Mouse (Mus musculus) megakaryocyte-erythroid progenitor cell, adult 5-6 weeks (primary cell): ENCODE measurements around the gene Eaf2. TPM values are rescaled to one million over a fixed set of nuclear protein-coding genes. Genes with fewer than 3 reads are reported as not detected.
A peak's percentile ranks its signal among the peaks of the same experiment; 100 is the strongest.

ENCODE experiments used
- ATAC-seq: replicated peaks from 2 replicates; pipeline ENCODE4 v1.8.0; 2016; ENCODE audit warnings: mild to moderate bottlenecking, inconsistent platforms; ENCODE audit not compliant: severe bottlenecking, poor library complexity, low FRiP score, low TSS enrichment
- total RNA-seq, 2 experiments: library from RNA; stranded (forward) in 1 of 2; stranded (reverse) in 1 of 2; fragments of 200-1000, 215-1000 nt in 1 of 2; fragments of >200 nt in 1 of 2; fragmentation: Nextera tagmentation in 1 of 2; gene quantifications; 2 replicates each; pipeline ENCODE4 v1.2.3; 2014 to 2017

The Eaf2 gene
- total RNA-seq, 2 experiments from 2014 or later = 0.17 TPM; not detected in 1

DNA sequence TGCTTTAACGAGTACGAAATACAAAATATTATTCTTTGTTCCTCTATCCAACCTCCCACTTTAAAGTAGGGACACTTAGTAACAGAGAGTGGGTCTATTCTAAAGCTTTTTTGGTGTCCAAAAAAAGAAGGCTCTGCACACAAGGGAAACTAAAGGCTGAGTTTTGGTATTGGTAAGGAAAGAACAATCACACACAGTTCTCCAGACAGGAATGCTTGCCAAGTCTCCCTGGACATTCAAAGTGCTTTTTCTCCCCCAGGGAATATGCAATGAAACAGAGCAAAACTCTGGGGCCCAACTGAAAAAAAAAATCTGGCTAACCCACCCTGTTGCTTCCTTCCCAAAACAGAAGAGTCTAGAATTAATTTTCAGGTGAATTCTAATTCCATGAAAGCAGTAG is 90.7 kb downstream of the Eaf2 start:
- ATAC-seq = no peak

GRCm38 (mm10) chr16:36775658-36776057 is 99.1 kb downstream of the Eaf2 start:
- no peak for ATAC-seq

- ATAC-seq = no peak
Measured at GRCm38 (mm10) chr16:36772996-36773395, 101.8 kb downstream of the Eaf2 start.

DNA sequence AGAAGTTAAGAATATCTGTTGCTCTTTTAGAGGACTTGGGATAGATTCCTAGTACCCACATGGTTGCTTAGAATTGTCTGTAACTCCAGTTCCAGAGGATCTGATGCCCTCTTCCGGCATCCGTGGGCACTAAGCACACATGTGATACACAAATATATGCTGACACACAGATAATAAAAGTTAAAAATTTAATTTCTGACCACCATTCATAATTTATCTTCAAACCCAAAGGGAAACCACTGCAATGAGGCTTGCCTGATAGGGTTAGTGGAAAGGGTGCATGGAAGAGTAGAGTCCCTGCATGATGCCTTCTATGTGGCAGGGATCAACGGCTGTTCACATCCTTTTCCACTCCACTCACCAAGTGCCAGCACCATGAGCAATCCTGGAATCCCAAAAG is 103.1 kb downstream of the Eaf2 start:
- no peak for ATAC-seq

DNA sequence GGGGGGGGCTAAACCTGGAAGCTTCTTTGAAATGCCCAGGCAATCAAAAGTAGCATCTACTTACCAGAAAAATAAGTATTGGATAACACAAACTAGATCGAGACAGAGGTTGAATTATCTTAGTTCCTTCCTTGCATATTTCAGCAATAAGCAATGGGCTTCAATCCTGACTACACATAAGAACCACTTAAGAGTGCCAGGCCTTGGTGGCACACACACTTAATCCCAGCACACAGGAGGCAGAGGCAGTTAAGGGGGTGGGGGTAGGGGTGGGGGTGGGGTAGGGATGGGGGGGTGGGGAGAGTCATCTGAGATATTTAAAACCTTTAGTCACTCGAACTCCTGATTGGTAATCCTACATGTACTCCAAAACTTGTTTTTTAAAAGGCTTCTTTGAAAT is 103.6 kb downstream of the Eaf2 start:
- ATAC-seq = no peak

GRCm38 (mm10) chr16:36770830-36771229 is 104.0 kb downstream of the Eaf2 start:
- ATAC-seq = no peak

DNA sequence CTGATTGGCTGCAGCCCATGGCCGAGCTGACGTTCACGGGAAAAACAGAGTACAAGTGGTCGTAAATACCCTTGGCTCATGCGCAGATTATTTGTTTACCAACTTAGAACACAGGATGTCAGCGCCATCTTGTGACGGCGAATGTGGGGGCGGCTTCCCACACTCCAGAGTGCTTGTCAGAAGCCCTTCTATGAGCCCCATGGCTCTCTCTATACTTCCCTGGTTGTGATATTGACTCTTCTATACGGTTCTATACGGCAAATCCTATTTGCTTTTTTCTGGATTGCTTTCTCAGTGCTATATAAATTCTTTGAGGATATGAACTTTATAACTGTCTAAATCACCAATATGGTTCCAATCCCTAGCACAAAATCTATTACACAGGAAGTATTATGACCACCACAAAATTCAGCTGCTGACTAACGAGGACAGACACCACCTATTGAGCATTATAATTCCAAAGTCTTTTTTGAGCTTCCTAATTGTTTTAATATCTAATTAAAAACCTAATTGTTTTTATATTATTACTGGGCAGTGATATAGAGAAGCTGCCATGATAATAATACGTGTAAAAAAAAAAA is 104.5 kb downstream of the Eaf2 start:
- 0 out of 2 replicates have a peak, but pooled peaks have one; percentile 63 for ATAC-seq

GRCm38 (mm10) chr16:36751979-36752378 is 122.8 kb downstream of the Eaf2 start:
- ATAC-seq = no peak

- ATAC-seq = no peak
Measured at GRCm38 (mm10) chr16:36747767-36748166, 127.0 kb downstream of the Eaf2 start.

- no peak for ATAC-seq
Measured at GRCm38 (mm10) chr16:36747068-36747467, 127.7 kb downstream of the Eaf2 start.

DNA sequence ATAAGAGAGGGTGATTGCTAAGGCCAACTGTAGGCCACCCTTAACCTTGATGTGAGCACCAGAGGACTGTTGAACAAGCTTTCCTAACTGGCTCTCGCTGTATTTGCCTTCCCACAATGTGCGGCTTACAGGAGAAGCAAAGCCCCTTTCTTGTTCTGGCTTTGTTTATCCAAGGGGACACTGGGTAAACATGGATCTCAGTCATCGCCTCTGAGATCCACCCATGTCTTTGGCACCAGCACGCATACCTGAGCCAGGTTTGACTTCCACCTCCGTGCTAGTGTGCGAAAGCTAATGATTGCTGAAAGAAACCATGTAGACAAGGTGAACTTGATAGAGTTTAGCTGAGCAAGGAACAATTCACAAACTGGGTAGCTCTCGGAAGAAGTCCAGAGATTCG is 131.2 kb downstream of the Eaf2 start:
- no peak for ATAC-seq

Other genes with a start within 250 kb of the Eaf2 start
- gene Cd86, start 208.9 kb downstream of the Eaf2 start, total RNA-seq (2014; fragmentation: Nextera tagmentation) = not detected in 2 replicates
- gene Cd86, start 208.9 kb downstream of the Eaf2 start, total RNA-seq (2017) = not detected in 2 replicates
- gene Ildr1, start 181.0 kb downstream of the Eaf2 start, total RNA-seq (2014; fragmentation: Nextera tagmentation) = 1.1 TPM in 1 of 2 replicates, not detected in the other
- gene Ildr1, start 181.0 kb downstream of the Eaf2 start, total RNA-seq (2017) = not detected in 2 replicates
- 18.1 and 27.1 TPM in 2 replicates for gene Slc15a2, start 90.0 kb downstream of the Eaf2 start, total RNA-seq (2014; fragmentation: Nextera tagmentation)
- gene Slc15a2, start 90.0 kb downstream of the Eaf2 start, total RNA-seq (2017) = 13.7 and 28.6 TPM in 2 replicates
- gene Iqcb1, start 46.6 kb downstream of the Eaf2 start, total RNA-seq (2014; fragmentation: Nextera tagmentation) = 4.6 and 19.2 TPM in 2 replicates
- gene Iqcb1, start 46.6 kb downstream of the Eaf2 start, total RNA-seq (2017) = 14.6 and 25.7 TPM in 2 replicates
- 16.7 and 30.8 TPM in 2 replicates for gene Golgb1, start 137 bp upstream of the Eaf2 start, total RNA-seq (2014; fragmentation: Nextera tagmentation)
- gene Golgb1, start 137 bp upstream of the Eaf2 start, total RNA-seq (2017) = 32.3 and 32.9 TPM in 2 replicates
- gene Hcls1, start 60.0 kb upstream of the Eaf2 start, total RNA-seq (2014; fragmentation: Nextera tagmentation) = 31.7 and 39.9 TPM in 2 replicates
- 66.9 and 104 TPM in 2 replicates for gene Hcls1, start 60.0 kb upstream of the Eaf2 start, total RNA-seq (2017)
- gene Fbxo40, start 115.5 kb upstream of the Eaf2 start, total RNA-seq (2014; fragmentation: Nextera tagmentation) = 0.66 TPM in 1 of 2 replicates, not detected in the other
- gene Fbxo40, start 115.5 kb upstream of the Eaf2 start, total RNA-seq (2017) = 1.1 and 1.6 TPM in 2 replicates
- 46.2 and 56.2 TPM in 2 replicates for gene Polq, start 136.8 kb upstream of the Eaf2 start, total RNA-seq (2014; fragmentation: Nextera tagmentation)
- gene Polq, start 136.8 kb upstream of the Eaf2 start, total RNA-seq (2017) = 22.7 and 36.1 TPM in 2 replicates